Mouse (Mus musculus): Measurements from ENCODE around the gene Gm28305. TPM values are rescaled to one million over a fixed set of nuclear protein-coding genes. Genes with fewer than 3 reads are reported as not detected.

Gene Gm28305
- polyA plus RNA-seq, 1 experiment from 2014 or later, result not detected

- Histone ChIP-seq H3K9me3 (replicated peaks; ENCODE audit: control insufficient read depth, low read length) (no peaks in the 10 kb centered on the region), H3K27ac (ENCODE audit: low read length) (no peak overlapping the region), H3K36me3 (ENCODE audit: control insufficient read depth, insufficient read depth, low read length) (no peaks in the 10 kb centered on the region), H3K4me1 (ENCODE audit: control insufficient read depth, insufficient read depth, low read length) (no peaks in the 10 kb centered on the region), H3K4me2 (ENCODE audit: low read depth, low read length) (no peak overlapping the region), H3K4me3 (replicated peaks; ENCODE audit: low read length) (no peak overlapping the region), H3K9ac (ENCODE audit: low read length) (no peak overlapping the region), H3K27me3 (ENCODE audit: control insufficient read depth, insufficient read depth, low read length) (no peaks in the 10 kb centered on the region)
- WGBS, result 82% methylated on average over 8 of the region's 8 CpGs
- ATAC-seq (ENCODE audit: insufficient read depth, low FRiP score), result no peak
These were observed 6.2 kb upstream of the Gm28305 start for GRCm38 (mm10) chr9:104034231-104034630.

- Histone ChIP-seq H3K9ac (ENCODE audit: low read length) (no peak overlapping the region), H3K27ac (ENCODE audit: low read length) (no peak overlapping the region), H3K27me3 (ENCODE audit: control insufficient read depth, insufficient read depth, low read length) (no peaks in the 10 kb centered on the region), H3K4me2 (ENCODE audit: low read depth, low read length) (no peak overlapping the region), H3K4me1 (ENCODE audit: control insufficient read depth, insufficient read depth, low read length) (no peaks in the 10 kb centered on the region), H3K9me3 (replicated peaks; ENCODE audit: control insufficient read depth, low read length) (no peaks in the 10 kb centered on the region), H3K36me3 (ENCODE audit: control insufficient read depth, insufficient read depth, low read length) (no peaks in the 10 kb centered on the region), H3K4me3 (replicated peaks; ENCODE audit: low read length) (no peak overlapping the region)
- no peak for ATAC-seq (ENCODE audit: insufficient read depth, low FRiP score)
- 75% methylated on average over 6 of the region's 6 CpGs for WGBS
These were observed 5.7 kb upstream of the Gm28305 start for GRCm38 (mm10) chr9:104034718-104035117.

- Histone ChIP-seq H3K27ac (ENCODE audit: low read length) (no peak overlapping the region), H3K9me3 (replicated peaks; ENCODE audit: control insufficient read depth, low read length) (no peaks in the 10 kb centered on the region), H3K4me2 (ENCODE audit: low read depth, low read length) (no peak overlapping the region), H3K4me1 (ENCODE audit: control insufficient read depth, insufficient read depth, low read length) (no peaks in the 10 kb centered on the region), H3K4me3 (replicated peaks; ENCODE audit: low read length) (no peak overlapping the region), H3K27me3 (ENCODE audit: control insufficient read depth, insufficient read depth, low read length) (no peaks in the 10 kb centered on the region), H3K9ac (ENCODE audit: low read length) (no peak overlapping the region), H3K36me3 (ENCODE audit: control insufficient read depth, insufficient read depth, low read length) (no peaks in the 10 kb centered on the region)
- 48% methylated on average over 24 of the region's 24 CpGs for WGBS
- ATAC-seq (ENCODE audit: insufficient read depth, low FRiP score), result no peak
These were observed 5.0 kb upstream of the Gm28305 start for GRCm38 (mm10) chr9:104035261-104036015.

GRCm38 (mm10) chr9:104038266-104038665 lies 2.2 kb upstream of the Gm28305 start:
- H3K27ac ChIP-seq (ENCODE audit: low read length), result no peak overlapping the region
- WGBS, result 90% methylated on average over 13 of the region's 13 CpGs
- no peaks in the 10 kb centered on the region for H3K27me3 ChIP-seq (ENCODE audit: control insufficient read depth, insufficient read depth, low read length)
- H3K9me3 ChIP-seq (replicated peaks; ENCODE audit: control insufficient read depth, low read length), result no peaks in the 10 kb centered on the region
- H3K9ac ChIP-seq (ENCODE audit: low read length), result no peak overlapping the region
- no peak overlapping the region for H3K4me3 ChIP-seq (replicated peaks; ENCODE audit: low read length)
- no peak for ATAC-seq (ENCODE audit: insufficient read depth, low FRiP score)
- no peaks in the 10 kb centered on the region for H3K36me3 ChIP-seq (ENCODE audit: control insufficient read depth, insufficient read depth, low read length)
- no peaks in the 10 kb centered on the region for H3K4me1 ChIP-seq (ENCODE audit: control insufficient read depth, insufficient read depth, low read length)
- H3K4me2 ChIP-seq (ENCODE audit: low read depth, low read length), result no peak overlapping the region

- Histone ChIP-seq H3K4me3 (replicated peaks; ENCODE audit: low read length) (no peak overlapping the region), H3K4me2 (ENCODE audit: low read depth, low read length) (no peak overlapping the region), H3K9ac (ENCODE audit: low read length) (no peak overlapping the region), H3K27ac (ENCODE audit: low read length) (no peak overlapping the region), H3K9me3 (replicated peaks; ENCODE audit: control insufficient read depth, low read length) (no peaks in the 10 kb centered on the region), H3K36me3 (ENCODE audit: control insufficient read depth, insufficient read depth, low read length) (no peaks in the 10 kb centered on the region), H3K27me3 (ENCODE audit: control insufficient read depth, insufficient read depth, low read length) (no peaks in the 10 kb centered on the region), H3K4me1 (ENCODE audit: control insufficient read depth, insufficient read depth, low read length) (no peaks in the 10 kb centered on the region)
- ATAC-seq (ENCODE audit: insufficient read depth, low FRiP score), result no peak
- 91% methylated on average over 21 of the region's 21 CpGs for WGBS
These were observed 1.3 kb upstream of the Gm28305 start for GRCm38 (mm10) chr9:104039031-104039695.

- Histone ChIP-seq H3K4me1 (ENCODE audit: control insufficient read depth, insufficient read depth, low read length) (no peaks in the 10 kb centered on the region), H3K9me3 (replicated peaks; ENCODE audit: control insufficient read depth, low read length) (no peaks in the 10 kb centered on the region), H3K4me3 (replicated peaks; ENCODE audit: low read length) (no peak overlapping the region), H3K4me2 (ENCODE audit: low read depth, low read length) (no peak overlapping the region), H3K9ac (ENCODE audit: low read length) (no peak overlapping the region), H3K27me3 (ENCODE audit: control insufficient read depth, insufficient read depth, low read length) (no peaks in the 10 kb centered on the region), H3K36me3 (ENCODE audit: control insufficient read depth, insufficient read depth, low read length) (no peaks in the 10 kb centered on the region), H3K27ac (ENCODE audit: low read length) (no peak overlapping the region)
- WGBS, result 78% methylated on average over 4 of the region's 4 CpGs
- no peak for ATAC-seq (ENCODE audit: insufficient read depth, low FRiP score)
These were observed 720 bp upstream of the Gm28305 start for GRCm38 (mm10) chr9:104039742-104040141.

- no peaks in the 10 kb centered on the region for H3K27me3 ChIP-seq (ENCODE audit: control insufficient read depth, insufficient read depth, low read length)
- WGBS, result 85% methylated on average over 4 of the region's 4 CpGs
- peaks cover 10% of the 10 kb centered on the region; the same call in 1 of the 2 replicates for H3K36me3 ChIP-seq (ENCODE audit: control insufficient read depth, insufficient read depth, low read length)
- H3K27ac ChIP-seq (ENCODE audit: low read length), result no peak overlapping the region
- H3K4me1 ChIP-seq (ENCODE audit: control insufficient read depth, insufficient read depth, low read length), result no peaks in the 10 kb centered on the region
- no peaks in the 10 kb centered on the region for H3K9me3 ChIP-seq (replicated peaks; ENCODE audit: control insufficient read depth, low read length)
- H3K4me3 ChIP-seq (replicated peaks; ENCODE audit: low read length), result no peak overlapping the region
- no peak overlapping the region for H3K9ac ChIP-seq (ENCODE audit: low read length)
- no peak overlapping the region for H3K4me2 ChIP-seq (ENCODE audit: low read depth, low read length)
- no peak for ATAC-seq (ENCODE audit: insufficient read depth, low FRiP score)
These were observed 3.2 kb downstream of the Gm28305 start for GRCm38 (mm10) chr9:104043676-104044075.

- no peak for ATAC-seq (ENCODE audit: insufficient read depth, low FRiP score)
- Histone ChIP-seq H3K36me3 (ENCODE audit: control insufficient read depth, insufficient read depth, low read length) (peaks cover 36% of the 10 kb centered on the region), H3K27me3 (ENCODE audit: control insufficient read depth, insufficient read depth, low read length) (no peaks in the 10 kb centered on the region), H3K27ac (ENCODE audit: low read length) (no peak overlapping the region), H3K4me1 (ENCODE audit: control insufficient read depth, insufficient read depth, low read length) (no peaks in the 10 kb centered on the region), H3K9me3 (replicated peaks; ENCODE audit: control insufficient read depth, low read length) (no peaks in the 10 kb centered on the region), H3K9ac (ENCODE audit: low read length) (no peak overlapping the region), H3K4me3 (replicated peaks; ENCODE audit: low read length) (no peak overlapping the region), H3K4me2 (ENCODE audit: low read depth, low read length) (no peak overlapping the region)
- WGBS, result 87% methylated on average over 6 of the region's 6 CpGs
These were observed 10.6 kb downstream of the Gm28305 start for GRCm38 (mm10) chr9:104051028-104051427.

- H3K4me3 ChIP-seq (replicated peaks; ENCODE audit: low read length), result peak within 1 kb of the TSS; percentile 100
- peak within 1 kb of the TSS; percentile 95 for H3K9ac ChIP-seq (ENCODE audit: low read length)
- H3K27ac ChIP-seq (ENCODE audit: low read length), result peak within 1 kb of the TSS; percentile 66; the same call in 1 of the 2 replicates
- H3K27me3 ChIP-seq (ENCODE audit: control insufficient read depth, insufficient read depth, low read length), result no peaks in the 10 kb centered on the region
- peaks cover 7% of the 10 kb centered on the region for H3K36me3 ChIP-seq (ENCODE audit: control insufficient read depth, insufficient read depth, low read length)
- under 1% methylated on average over 59 of the region's 59 CpGs for WGBS
- peaks cover 11% of the 10 kb centered on the region for H3K4me1 ChIP-seq (ENCODE audit: control insufficient read depth, insufficient read depth, low read length)
- ATAC-seq (ENCODE audit: insufficient read depth, low FRiP score), result peak; percentile 51; the same call in 1 of the 2 replicates
- peak within 1 kb of the TSS; percentile 92 for H3K4me2 ChIP-seq (ENCODE audit: low read depth, low read length)
- no peaks in the 10 kb centered on the region for H3K9me3 ChIP-seq (replicated peaks; ENCODE audit: control insufficient read depth, low read length)
These were observed 22.2 kb downstream of the Gm28305 start, which contains the start of gene Uba5 for GRCm38 (mm10) chr9:104062430-104063243. TSS of gene Uba5 (minus strand) at chr9:104063134.

Data from stomach, embryonic 16.5 days (tissue).